Mouse (Mus musculus) MEL (cell line): ENCODE results near the gene Zfp653.

Source experiments
- GATA1 ChIP-seq: IDR thresholded peaks from 2 replicates; pipeline ENCODE4 v1.6.1; 2011; ENCODE audit warnings: low read depth, low read length, improper control_type of control experiment
- MAX ChIP-seq: IDR thresholded peaks from 2 replicates; pipeline ENCODE4 v1.6.1; 2011; ENCODE audit warnings: low read length, improper control_type of control experiment
- POLR2A ChIP-seq, 2 experiments: IDR thresholded peaks; 2 replicates each; pipeline ENCODE4 v1.6.1; 2011 to 2012; ENCODE audit warnings: low read length in 2 of 2, mild to moderate bottlenecking in 2 of 2, control low read depth in 1 of 2, improper control_type of control experiment in 1 of 2, low read depth in 1 of 2, moderate library complexity in 1 of 2; ENCODE audit not compliant: control insufficient read depth in 1 of 2, insufficient read depth in 1 of 2, poor library complexity in 1 of 2
- RAD21 ChIP-seq: IDR thresholded peaks from 2 replicates; pipeline ENCODE4 v1.6.1; 2011; ENCODE audit warnings: mild to moderate bottlenecking, low read depth, low read length, improper control_type of control experiment

GRCm38 (mm10) chr9:22054411-22055076 lies 16.6 kb downstream of the Zfp653 start:
- TF ChIP-seq RAD21 = no peak
- no peak for TF ChIP-seq MAX
- no peak for TF ChIP-seq POLR2A (IDR thresholded peaks at IDR 0.05; ENCODE audit: control insufficient read depth in 1 of 2, insufficient read depth in 1 of 2, low read depth in 1 of 2, low read length in 2 of 2, poor library complexity in 1 of 2)
- no peak for TF ChIP-seq GATA1
